Mouse (Mus musculus): Measurements from ENCODE around the gene Slc2a6.

DNA sequence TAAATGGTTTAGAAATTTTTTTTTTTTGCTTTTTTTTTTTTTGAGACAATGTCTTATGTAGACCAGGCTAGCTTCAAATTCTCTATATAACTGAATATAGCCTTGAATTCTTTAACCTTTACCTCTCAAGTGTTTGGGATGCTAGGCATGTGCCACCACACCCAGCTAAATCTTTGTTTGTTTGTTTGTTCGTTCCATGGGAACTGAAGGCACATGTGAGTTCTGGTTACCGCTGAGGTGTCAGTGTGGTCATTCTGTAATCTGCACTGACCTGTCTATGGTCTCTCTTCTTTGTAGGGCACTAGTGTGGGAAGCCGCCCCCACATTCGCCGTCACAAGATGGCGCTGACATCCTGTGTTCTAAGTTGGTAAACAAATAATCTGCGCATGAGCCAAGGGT lies 29.8 kb downstream of the Slc2a6 start:
- TF ChIP-seq CTCF (IDR thresholded peaks at IDR 0.05; ENCODE audit: low read depth) (no peak), EP300 (IDR thresholded peaks at IDR 0.05; ENCODE audit: low read depth) (no peak)
